Comparison of ENCODE assay signal across 8 mouse cellular contexts in the genomic region with DNA sequence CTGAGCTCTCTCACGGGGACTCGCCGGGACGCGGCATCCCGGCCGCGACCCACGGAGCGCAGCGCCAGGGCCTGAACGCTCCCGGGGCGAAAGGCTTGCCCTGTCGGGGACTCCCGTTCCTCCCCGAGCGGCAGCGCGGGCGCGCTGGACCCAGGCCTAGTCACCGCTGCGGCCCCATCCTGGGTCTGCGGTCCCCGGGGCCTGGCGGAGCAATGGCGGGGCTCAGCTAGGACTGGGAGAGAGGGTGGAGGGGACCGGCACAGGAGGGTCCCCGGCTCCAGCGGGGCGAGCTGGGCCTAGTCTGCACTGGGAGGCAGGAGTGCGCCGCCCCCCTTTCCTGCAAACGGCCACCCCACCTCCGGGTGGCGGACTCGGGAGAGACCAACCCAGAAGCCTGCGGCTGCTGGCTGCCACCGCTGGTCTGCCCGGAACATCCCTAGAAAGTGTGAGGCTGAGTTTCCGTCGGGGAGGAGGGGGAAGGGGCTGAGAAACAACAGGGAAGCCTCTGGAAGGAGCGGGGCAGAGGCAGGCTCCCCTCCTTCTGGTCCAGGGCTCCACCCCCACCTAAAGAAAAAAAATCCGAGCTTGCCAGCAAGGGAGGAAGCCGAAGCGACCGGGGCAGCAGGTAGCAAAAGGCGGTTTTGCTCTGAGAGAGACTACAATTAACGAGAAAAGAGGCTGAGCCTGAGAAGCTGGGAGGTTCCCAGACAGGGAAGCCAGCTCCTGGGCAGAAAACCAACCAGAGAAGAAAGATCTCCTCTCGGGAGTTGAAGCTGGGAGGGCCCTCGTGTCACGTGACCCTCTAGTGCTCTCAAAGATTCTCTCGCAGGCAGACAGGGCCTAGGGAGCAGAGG.
DNase-seq lines count a peak whose midpoint lies in the region; ATAC-seq and TF ChIP-seq lines count a peak whose summit lies in the region.

No protein-coding gene starts in this region.

- no peak for TF ChIP-seq CTCF in bone marrow, adult 2 months (IDR thresholded peaks at IDR 0.05; ENCODE audit: control insufficient read depth, insufficient read depth, low read length)

- H3K4me2 ChIP-seq in heart, embryonic 14.5 days (ENCODE audit: low read length), result peak overlapping the region; percentile 97
- peak overlapping the region; percentile 82 for H3K4me2 ChIP-seq in liver, embryonic 12.5 days
- peak overlapping the region; percentile 77 for H3K4me2 ChIP-seq in neural tube, embryonic 13.5 days

- H3K36me3 ChIP-seq in forebrain, embryonic 10.5 days (replicated peaks), result no peaks in the 10 kb centered on the region
- no peaks in the 10 kb centered on the region for H3K36me3 ChIP-seq in heart, embryonic 14.5 days (ENCODE audit: control insufficient read depth, insufficient read depth, low read length)
- H3K36me3 ChIP-seq in liver, embryonic 12.5 days, result no peaks in the 10 kb centered on the region
- no peaks in the 10 kb centered on the region for H3K36me3 ChIP-seq in neural tube, embryonic 13.5 days

- under 1% methylated on average over 54 of the region's 54 CpGs for WGBS in bone marrow, adult 2 months
- WGBS in forebrain, embryonic 10.5 days, result under 1% methylated on average over 52 of the region's 54 CpGs
- under 1% methylated on average over 54 of the region's 54 CpGs for WGBS in heart, embryonic 14.5 days
- under 1% methylated on average over 54 of the region's 54 CpGs for WGBS in liver, embryonic 12.5 days (ENCODE audit: insufficient replicate concordance)
- under 1% methylated on average over 54 of the region's 54 CpGs for WGBS in neural tube, embryonic 13.5 days

- peak overlapping the region; percentile 76 for H3K27ac ChIP-seq in bone marrow, adult 2 months (ENCODE audit: control insufficient read depth, insufficient read depth, low read depth, low read length, poor library complexity)
- H3K27ac ChIP-seq in forebrain, embryonic 10.5 days, result peak overlapping the region; percentile 100
- H3K27ac ChIP-seq in heart, embryonic 14.5 days (replicated peaks in 1 of 2; ENCODE audit: control insufficient read depth in 1 of 2, insufficient read depth in 1 of 2, low read depth in 2 of 2, low read length in 2 of 2), result peak overlapping the region; percentile 82 to 96
- H3K27ac ChIP-seq in liver, embryonic 12.5 days, result peak overlapping the region; percentile 71
- peak overlapping the region; percentile 99 for H3K27ac ChIP-seq in neural tube, embryonic 13.5 days (replicated peaks)

- no peaks in the 10 kb centered on the region for H3K4me1 ChIP-seq in bone marrow, adult 2 months (ENCODE audit: control insufficient read depth, insufficient read depth, low read length)
- H3K4me1 ChIP-seq in forebrain, embryonic 10.5 days, result peaks cover 35% of the 10 kb centered on the region
- H3K4me1 ChIP-seq in heart, embryonic 14.5 days (ENCODE audit: control insufficient read depth in 2 of 2, insufficient read depth in 2 of 2, low read length in 2 of 2), result peaks cover 6 to 22% of the 10 kb centered on the region in 2 experiments
- peaks cover 11% of the 10 kb centered on the region; the same call in 1 of the 2 replicates for H3K4me1 ChIP-seq in liver, embryonic 12.5 days
- peaks cover 37% of the 10 kb centered on the region for H3K4me1 ChIP-seq in neural tube, embryonic 13.5 days (replicated peaks)

- TF ChIP-seq POLR2A in bone marrow, adult 2 months (IDR thresholded peaks at IDR 0.05; ENCODE audit: borderline replicate concordance, control insufficient read depth, low read depth, low read length), result no peak; the same call in 1 of the 2 replicates

- peak; percentile 79 for ATAC-seq in heart, embryonic 14.5 days (ENCODE audit: insufficient number of reproducible peaks, insufficient read depth, low FRiP score, low read depth)
- peak; percentile 55 for ATAC-seq in liver, embryonic 12.5 days
- peak; percentile 84 for ATAC-seq in neural tube, embryonic 13.5 days (ENCODE audit: low read depth)

- peaks cover 21% of the 10 kb centered on the region for H3K27me3 ChIP-seq in forebrain, embryonic 10.5 days (ENCODE audit: poor library complexity, severe bottlenecking)
- no peaks in the 10 kb centered on the region for H3K27me3 ChIP-seq in heart, embryonic 14.5 days (ENCODE audit: control insufficient read depth, insufficient read depth, low read length)
- H3K27me3 ChIP-seq in liver, embryonic 12.5 days (replicated peaks), result peaks cover 44% of the 10 kb centered on the region
- H3K27me3 ChIP-seq in neural tube, embryonic 13.5 days, result no peaks in the 10 kb centered on the region

- no peaks in the 10 kb centered on the region for H3K9me3 ChIP-seq in forebrain, embryonic 10.5 days
- no peaks in the 10 kb centered on the region for H3K9me3 ChIP-seq in heart, embryonic 14.5 days (ENCODE audit: control insufficient read depth, low read length)
- H3K9me3 ChIP-seq in liver, embryonic 12.5 days (replicated peaks), result no peaks in the 10 kb centered on the region
- H3K9me3 ChIP-seq in neural tube, embryonic 13.5 days, result no peaks in the 10 kb centered on the region

- H3K4me3 ChIP-seq in bone marrow, adult 2 months (replicated peaks; ENCODE audit: control insufficient read depth, low read depth, low read length), result peak overlapping the region; percentile 66
- H3K4me3 ChIP-seq in forebrain, embryonic 10.5 days, result peak overlapping the region; percentile 89
- peak overlapping the region; percentile 61 to 84 for H3K4me3 ChIP-seq in heart, embryonic 14.5 days (ENCODE audit: control insufficient read depth in 1 of 2, insufficient read depth in 1 of 2, low read depth in 1 of 2, low read length in 2 of 2)
- peak overlapping the region; percentile 62 for H3K4me3 ChIP-seq in liver, embryonic 12.5 days
- H3K4me3 ChIP-seq in neural tube, embryonic 13.5 days, result peak overlapping the region; percentile 75

- DNase-seq in B cell, adult 2 months, result peak; percentile 65 to 69
- peak; percentile 77 for DNase-seq in forebrain, embryonic 10.5 days (ENCODE audit: extremely low spot score, low spot score)
- peak; percentile 91 for DNase-seq in kidney, postnatal 10 days
- peak; percentile 70 for DNase-seq in testis, postnatal 14 days (ENCODE audit: low spot score)

- H3K9ac ChIP-seq in heart, embryonic 14.5 days (ENCODE audit: low read length), result peak overlapping the region; percentile 96
- H3K9ac ChIP-seq in liver, embryonic 12.5 days, result peak overlapping the region; percentile 64
- peak overlapping the region; percentile 95 for H3K9ac ChIP-seq in neural tube, embryonic 13.5 days

Comparison
In these comparisons a context has a peak if more than half of its experiments do, and no peak if none do; other contexts are left out.
1. Peak in every context shown above with its lines: DNase-seq, ATAC-seq, H3K4me3 ChIP-seq and H3K27ac ChIP-seq.